Mouse (Mus musculus) retina, adult 2 months (tissue): ENCODE results near the gene Tia1.
A peak's percentile ranks its signal among the peaks of the same experiment; 100 is the strongest.

Experiments
- DNase-seq: peaks from one replicate; pipeline ENCODE4 v3.0.0-alpha.2; 2012; ENCODE audit warnings: low read depth, low spot score

The Tia1 gene

GRCm38 (mm10) chr6:86385362-86386104, 18.5 kb upstream of the Tia1 start:
- no peak for DNase-seq

GRCm38 (mm10) chr6:86387313-86387712, 16.7 kb upstream of the Tia1 start:
- DNase-seq = no peak

- DNase-seq = no peak
These were observed 15.6 kb upstream of the Tia1 start for GRCm38 (mm10) chr6:86388461-86388860.

- no peak for DNase-seq
These were observed 12.7 kb upstream of the Tia1 start for GRCm38 (mm10) chr6:86391326-86391725.

- no peak for DNase-seq
These were observed 10.8 kb upstream of the Tia1 start for GRCm38 (mm10) chr6:86393187-86393586.

- DNase-seq = no peak
These were observed 9.8 kb upstream of the Tia1 start for GRCm38 (mm10) chr6:86394078-86394720.

- DNase-seq = no peak
These were observed 9.0 kb upstream of the Tia1 start for GRCm38 (mm10) chr6:86395021-86395420.

- DNase-seq = no peak
These were observed 8.1 kb upstream of the Tia1 start for GRCm38 (mm10) chr6:86395969-86396368.

- DNase-seq = peak; percentile 63
These were observed 7.3 kb upstream of the Tia1 start, which contains the start of gene Pcyox1 for GRCm38 (mm10) chr6:86396581-86397256. Gene Pcyox1, minus strand, starts transcription at chr6:86397154.

GRCm38 (mm10) chr6:86397257-86397980, 6.6 kb upstream of the Tia1 start:
- no peak for DNase-seq

- no peak for DNase-seq
These were observed 5.0 kb upstream of the Tia1 start for GRCm38 (mm10) chr6:86398986-86399385.

GRCm38 (mm10) chr6:86399995-86400394, 4.0 kb upstream of the Tia1 start:
- DNase-seq = no peak

GRCm38 (mm10) chr6:86400972-86401371, 3.0 kb upstream of the Tia1 start:
- peak; percentile 26 for DNase-seq

GRCm38 (mm10) chr6:86402681-86403607, 1.1 kb upstream of the Tia1 start:
- DNase-seq = no peak

- no peak for DNase-seq
These were observed 305 bp upstream of the Tia1 start for GRCm38 (mm10) chr6:86403728-86404099.

- DNase-seq = no peak
These were observed 977 bp downstream of the Tia1 start for GRCm38 (mm10) chr6:86404996-86405395.

- DNase-seq = no peak
These were observed 2.3 kb downstream of the Tia1 start for GRCm38 (mm10) chr6:86406306-86406705.

GRCm38 (mm10) chr6:86418711-86419110, 14.7 kb downstream of the Tia1 start:
- DNase-seq = no peak

- DNase-seq = no peak
These were observed 15.2 kb downstream of the Tia1 start for GRCm38 (mm10) chr6:86419239-86419638.

GRCm38 (mm10) chr6:86420491-86420890, 16.5 kb downstream of the Tia1 start:
- no peak for DNase-seq

GRCm38 (mm10) chr6:86426358-86426757, 22.3 kb downstream of the Tia1 start, which contains the start of gene Gm44790:
Gene Gm44790, plus strand, starts transcription at chr6:86426658.
- DNase-seq = no peak
